Mouse (Mus musculus) embryo, embryonic 11.5 days (tissue): Measurements from ENCODE around the gene Zim1.

Source experiments
- DNase-seq: peaks from one replicate; pipeline ENCODE4 v3.0.0-alpha.2; 2012; ENCODE audit warnings: low read depth, low spot score

The Zim1 gene

GRCm38 (mm10) chr7:6651221-6651620 lies 45.0 kb downstream of the Zim1 start:
- DNase-seq = no peak

DNA sequence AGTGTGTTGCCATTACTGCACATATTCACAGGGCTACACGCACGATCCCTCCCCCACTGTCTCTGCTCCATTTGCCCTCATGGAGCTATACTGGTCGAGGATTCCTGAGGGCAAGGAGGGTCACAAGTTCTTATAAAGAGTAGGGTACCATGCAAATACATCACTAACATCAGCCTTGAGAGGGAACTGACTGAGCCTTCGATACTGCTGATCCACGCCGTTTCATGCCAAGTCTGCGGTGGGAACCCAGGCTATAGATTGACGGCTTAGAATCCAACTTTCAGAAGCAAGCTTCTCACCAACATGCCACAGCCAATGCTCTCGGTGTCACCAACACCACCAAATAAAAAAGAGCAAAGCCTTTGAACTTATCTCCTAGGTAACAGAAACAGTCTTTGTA lies 45.7 kb downstream of the Zim1 start:
- DNase-seq = no peak

- DNase-seq = no peak
These were observed 50.4 kb downstream of the Zim1 start for GRCm38 (mm10) chr7:6645821-6646220.

DNA sequence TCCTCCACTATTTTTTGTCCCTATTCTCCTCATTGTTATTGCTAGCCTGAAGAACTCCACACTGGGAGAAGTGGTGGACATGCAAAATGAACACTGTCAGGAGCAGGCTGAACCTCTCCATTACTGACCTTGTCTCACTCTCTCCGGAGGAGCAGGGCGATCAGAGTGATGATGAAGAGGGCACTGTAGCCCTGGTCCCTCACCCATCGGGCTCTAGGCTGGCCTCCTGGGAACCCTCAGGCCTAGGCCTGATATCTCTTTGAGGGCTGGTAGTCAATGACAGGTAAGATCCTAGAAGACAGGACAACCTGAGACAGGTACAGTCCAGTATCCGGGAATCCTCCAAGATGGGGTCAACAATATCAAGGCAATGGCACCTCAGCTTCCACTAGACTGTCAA lies 58.2 kb downstream of the Zim1 start:
- no peak for DNase-seq

- DNase-seq = no peak
These were observed 59.5 kb downstream of the Zim1 start for GRCm38 (mm10) chr7:6636741-6637140.

- DNase-seq = no peak
These were observed 60.4 kb downstream of the Zim1 start for GRCm38 (mm10) chr7:6635831-6636230.
